Mouse (Mus musculus): ENCODE measurements around the gene Qrfp.

DNA sequence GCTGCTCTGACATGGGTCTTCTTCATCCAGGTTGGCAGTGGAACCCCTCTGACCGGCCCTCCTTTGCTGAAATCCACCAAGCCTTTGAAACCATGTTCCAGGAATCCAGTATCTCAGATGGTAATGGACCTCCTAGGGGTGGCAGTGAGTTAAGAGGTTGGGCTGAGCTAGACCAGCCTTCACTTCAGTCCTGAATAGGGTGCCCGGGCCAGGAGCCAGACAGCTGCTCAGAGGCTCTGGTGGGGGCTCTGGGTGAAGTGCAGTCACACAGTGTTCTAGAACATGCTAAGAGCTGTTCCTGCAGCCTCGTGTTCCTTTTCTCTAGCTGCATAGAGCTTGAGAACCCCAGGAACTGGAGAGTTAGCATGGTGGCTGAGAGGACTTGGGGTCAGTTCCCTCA lies 13.4 kb downstream of the Qrfp start:
- no peak for TF ChIP-seq CTCF (IDR thresholded peaks at IDR 0.05; ENCODE audit: borderline replicate concordance, insufficient read depth, low read depth, low read length)
- no peak for TF ChIP-seq POLR2A (IDR thresholded peaks at IDR 0.05; ENCODE audit: borderline replicate concordance, insufficient read depth, low read length)

All from cerebellum, adult 2 months (tissue).